Mouse (Mus musculus): ENCODE measurements around the gene Kdm2b. TPM values are rescaled to one million over a fixed set of nuclear protein-coding genes. Genes with fewer than 3 reads are reported as not detected.

The Kdm2b gene
- polyA plus RNA-seq, 1 experiment = 24.2 TPM

- TF ChIP-seq CTCF (IDR thresholded peaks at IDR 0.05; ENCODE audit: control insufficient read depth, insufficient read depth, low read length) = peak; percentile 74
- no peak for TF ChIP-seq POLR2A (IDR thresholded peaks at IDR 0.05; ENCODE audit: borderline replicate concordance, control insufficient read depth, low read depth, low read length)
- H3K27ac ChIP-seq (ENCODE audit: control insufficient read depth, insufficient read depth, low read depth, low read length, poor library complexity) = no peak overlapping the region
- no peaks in the 10 kb centered on the region; the same call in none of the 2 replicates for H3K4me1 ChIP-seq (ENCODE audit: control insufficient read depth, insufficient read depth, low read length)
- H3K4me3 ChIP-seq (replicated peaks; ENCODE audit: control insufficient read depth, low read depth, low read length) = no peak overlapping the region
- WGBS = 26% methylated on average over 7 of the region's 7 CpGs
Measured at GRCm38 (mm10) chr5:122925534-122925958, 64.1 kb downstream of the Kdm2b start.

- TF ChIP-seq CTCF (IDR thresholded peaks at IDR 0.05; ENCODE audit: control insufficient read depth, insufficient read depth, low read length) (no peak), POLR2A (IDR thresholded peaks at IDR 0.05; ENCODE audit: borderline replicate concordance, control insufficient read depth, low read depth, low read length) (no peak)
- WGBS = 84% methylated on average over 10 of the region's 10 CpGs
- Histone ChIP-seq H3K4me1 (ENCODE audit: control insufficient read depth, insufficient read depth, low read length) (no peaks in the 10 kb centered on the region; the same call in none of the 2 replicates), H3K4me3 (replicated peaks; ENCODE audit: control insufficient read depth, low read depth, low read length) (no peak overlapping the region), H3K27ac (ENCODE audit: control insufficient read depth, insufficient read depth, low read depth, low read length, poor library complexity) (no peak overlapping the region)
Measured at GRCm38 (mm10) chr5:122923871-122924465, 65.7 kb downstream of the Kdm2b start.

GRCm38 (mm10) chr5:122921941-122922340 is 67.7 kb downstream of the Kdm2b start:
- TF ChIP-seq POLR2A (IDR thresholded peaks at IDR 0.05; ENCODE audit: borderline replicate concordance, control insufficient read depth, low read depth, low read length) (no peak), CTCF (IDR thresholded peaks at IDR 0.05; ENCODE audit: control insufficient read depth, insufficient read depth, low read length) (no peak)
- Histone ChIP-seq H3K4me3 (replicated peaks; ENCODE audit: control insufficient read depth, low read depth, low read length) (no peak overlapping the region), H3K4me1 (ENCODE audit: control insufficient read depth, insufficient read depth, low read length) (no peaks in the 10 kb centered on the region; the same call in none of the 2 replicates), H3K27ac (ENCODE audit: control insufficient read depth, insufficient read depth, low read depth, low read length, poor library complexity) (no peak overlapping the region)
- WGBS = 72% methylated on average over 8 of the region's 8 CpGs

GRCm38 (mm10) chr5:122920557-122920956 is 69.1 kb downstream of the Kdm2b start:
- TF ChIP-seq POLR2A (IDR thresholded peaks at IDR 0.05; ENCODE audit: borderline replicate concordance, control insufficient read depth, low read depth, low read length) = no peak
- TF ChIP-seq CTCF (IDR thresholded peaks at IDR 0.05; ENCODE audit: control insufficient read depth, insufficient read depth, low read length) = no peak
- WGBS = 85% methylated on average over 5 of the region's 5 CpGs
- Histone ChIP-seq H3K4me3 (replicated peaks; ENCODE audit: control insufficient read depth, low read depth, low read length) (no peak overlapping the region), H3K27ac (ENCODE audit: control insufficient read depth, insufficient read depth, low read depth, low read length, poor library complexity) (no peak overlapping the region), H3K4me1 (ENCODE audit: control insufficient read depth, insufficient read depth, low read length) (no peaks in the 10 kb centered on the region)

- H3K4me3 ChIP-seq (replicated peaks; ENCODE audit: control insufficient read depth, low read depth, low read length) = no peak overlapping the region
- 61% methylated on average over 7 of the region's 7 CpGs for WGBS
- no peak overlapping the region for H3K27ac ChIP-seq (ENCODE audit: control insufficient read depth, insufficient read depth, low read depth, low read length, poor library complexity)
- H3K4me1 ChIP-seq (ENCODE audit: control insufficient read depth, insufficient read depth, low read length) = no peaks in the 10 kb centered on the region
- no peak for TF ChIP-seq POLR2A (IDR thresholded peaks at IDR 0.05; ENCODE audit: borderline replicate concordance, control insufficient read depth, low read depth, low read length)
- TF ChIP-seq CTCF (IDR thresholded peaks at IDR 0.05; ENCODE audit: control insufficient read depth, insufficient read depth, low read length) = no peak
Measured at GRCm38 (mm10) chr5:122917982-122918711, 71.5 kb downstream of the Kdm2b start.

- no peak for TF ChIP-seq POLR2A (IDR thresholded peaks at IDR 0.05; ENCODE audit: borderline replicate concordance, control insufficient read depth, low read depth, low read length)
- no peak for TF ChIP-seq CTCF (IDR thresholded peaks at IDR 0.05; ENCODE audit: control insufficient read depth, insufficient read depth, low read length)
- WGBS = 55% methylated on average over 6 of the region's 6 CpGs
- Histone ChIP-seq H3K4me3 (replicated peaks; ENCODE audit: control insufficient read depth, low read depth, low read length) (no peak overlapping the region), H3K4me1 (ENCODE audit: control insufficient read depth, insufficient read depth, low read length) (no peaks in the 10 kb centered on the region), H3K27ac (ENCODE audit: control insufficient read depth, insufficient read depth, low read depth, low read length, poor library complexity) (no peak overlapping the region)
Measured at GRCm38 (mm10) chr5:122916147-122916546, 73.5 kb downstream of the Kdm2b start.

- WGBS = 86% methylated on average over 4 of the region's 4 CpGs
- no peak for TF ChIP-seq POLR2A (IDR thresholded peaks at IDR 0.05; ENCODE audit: borderline replicate concordance, control insufficient read depth, low read depth, low read length)
- 0 out of 2 replicates have a peak, but pooled peaks have one; percentile 18 for TF ChIP-seq CTCF (IDR thresholded peaks at IDR 0.05; ENCODE audit: control insufficient read depth, insufficient read depth, low read length)
- Histone ChIP-seq H3K4me3 (replicated peaks; ENCODE audit: control insufficient read depth, low read depth, low read length) (no peak overlapping the region), H3K27ac (ENCODE audit: control insufficient read depth, insufficient read depth, low read depth, low read length, poor library complexity) (no peak overlapping the region), H3K4me1 (ENCODE audit: control insufficient read depth, insufficient read depth, low read length) (no peaks in the 10 kb centered on the region)
Measured at GRCm38 (mm10) chr5:122912863-122913262, 76.8 kb downstream of the Kdm2b start.

GRCm38 (mm10) chr5:122909481-122909880 is 80.1 kb downstream of the Kdm2b start:
- 86% methylated on average over 18 of the region's 18 CpGs for WGBS
- Histone ChIP-seq H3K4me1 (ENCODE audit: control insufficient read depth, insufficient read depth, low read length) (no peaks in the 10 kb centered on the region; the same call in 1 of the 2 replicates), H3K27ac (ENCODE audit: control insufficient read depth, insufficient read depth, low read depth, low read length, poor library complexity) (no peak overlapping the region), H3K4me3 (replicated peaks; ENCODE audit: control insufficient read depth, low read depth, low read length) (no peak overlapping the region)
- TF ChIP-seq CTCF (IDR thresholded peaks at IDR 0.05; ENCODE audit: control insufficient read depth, insufficient read depth, low read length) (no peak), POLR2A (IDR thresholded peaks at IDR 0.05; ENCODE audit: borderline replicate concordance, control insufficient read depth, low read depth, low read length) (no peak)
